Mouse (Mus musculus) kidney, adult 2 months (tissue): ENCODE measurements around the gene Sorcs1. TPM values are rescaled to one million over a fixed set of nuclear protein-coding genes. Genes with fewer than 3 reads are reported as not detected.

Experiments
- DNase-seq: peaks from one replicate; pipeline ENCODE4 v3.0.0; 2021
- H3K27ac ChIP-seq: fragments of 200-500 bp; 2 replicates; pipeline ENCODE4 v1.5.1; 2012; ENCODE audit warnings: low read depth, low read length, control low read depth, inconsistent platforms; ENCODE audit not compliant: insufficient read depth
- H3K27me3 ChIP-seq: fragments of 200-500 bp; replicated peaks from 2 replicates; pipeline ENCODE4 v1.6.1; 2012; ENCODE audit warnings: mild to moderate bottlenecking, moderate library complexity, low read length, inconsistent platforms; ENCODE audit not compliant: control insufficient read depth, insufficient read depth
- H3K36me3 ChIP-seq: fragments of 200-500 bp; 2 replicates; pipeline ENCODE4 v1.6.1; 2012; ENCODE audit warnings: mild to moderate bottlenecking, moderate library complexity, low read length, inconsistent platforms; ENCODE audit not compliant: control insufficient read depth, insufficient read depth
- H3K4me1 ChIP-seq: fragments of 200-500 bp; 2 replicates; pipeline ENCODE4 v1.6.1; 2011; ENCODE audit warnings: low read length; ENCODE audit not compliant: control insufficient read depth, insufficient read depth
- H3K4me3 ChIP-seq: fragments of 200-500 bp; 2 replicates; pipeline ENCODE4 v1.5.1; 2011; ENCODE audit warnings: mild to moderate bottlenecking, low read depth, low read length, control low read depth; ENCODE audit not compliant: insufficient read depth
- CTCF ChIP-seq: fragments of 200-500 bp; conservative IDR thresholded peaks from 2 replicates; pipeline ENCODE4 v1.5.1; 2011; ENCODE audit warnings: low read depth, mild to moderate bottlenecking, control low read depth, low read length, moderate library complexity, mixed read lengths; ENCODE audit not compliant: insufficient read depth, insufficient read length
- POLR2A ChIP-seq: fragments of 200-500 bp; IDR thresholded peaks from one replicate; pipeline ENCODE4 v1.6.1; 2011; ENCODE audit warnings: low read depth, low read length, control low read depth
- WGBS: fragments of 180-500 bp; shearing (Covaris S2); methylation state at CpG from one replicate; pipeline ENCODE4 v1.1.7; 2018; 5-methylcytosine and 5-hydroxymethylcytosine counted together
- polyA plus RNA-seq: library from polyadenylated mRNA; depleted of rRNA; stranded (reverse); fragments of >200 nt; gene quantifications from 2 replicates; pipeline ENCODE4 v1.2.3, GENCODE M21; 2012

Sorcs1 gene
- polyA plus RNA-seq, 1 experiment = 0.30 TPM

GRCm38 (mm10) chr19:50569669-50570195 lies 108.7 kb downstream of the Sorcs1 start:
- H3K27me3 ChIP-seq = no peaks in the 10 kb centered on the region
- DNase-seq = no peak
- no peak overlapping the region for H3K27ac ChIP-seq
- H3K4me1 ChIP-seq = no peaks in the 10 kb centered on the region
- H3K36me3 ChIP-seq = no peaks in the 10 kb centered on the region
- no peak overlapping the region for H3K4me3 ChIP-seq
- 54% methylated on average over 1 of the region's 1 CpGs for WGBS
- TF ChIP-seq CTCF = no peak
- TF ChIP-seq POLR2A = no peak

- no peaks in the 10 kb centered on the region for H3K27me3 ChIP-seq
- TF ChIP-seq CTCF (no peak), POLR2A (no peak)
- H3K4me1 ChIP-seq = no peaks in the 10 kb centered on the region
- 89% methylated on average over 2 of the region's 2 CpGs for WGBS
- no peak for DNase-seq
- no peak overlapping the region for H3K27ac ChIP-seq
- H3K36me3 ChIP-seq = no peaks in the 10 kb centered on the region
- no peak overlapping the region for H3K4me3 ChIP-seq
These were observed 112.1 kb downstream of the Sorcs1 start for GRCm38 (mm10) chr19:50566306-50566705.

GRCm38 (mm10) chr19:50558771-50559170 lies 119.7 kb downstream of the Sorcs1 start:
- 70% methylated on average over 6 of the region's 6 CpGs for WGBS
- no peak for DNase-seq

GRCm38 (mm10) chr19:50534031-50534430 lies 144.4 kb downstream of the Sorcs1 start:
- H3K36me3 ChIP-seq = no peaks in the 10 kb centered on the region
- TF ChIP-seq CTCF (no peak), POLR2A (no peak)

More at GRCm38 (mm10) chr19:50558771-50559170, 119.7 kb downstream of the Sorcs1 start:
- Histone ChIP-seq H3K27me3 (no peaks in the 10 kb centered on the region), H3K4me3 (no peak overlapping the region), H3K27ac (no peak overlapping the region), H3K36me3 (no peaks in the 10 kb centered on the region), H3K4me1 (no peaks in the 10 kb centered on the region)
- TF ChIP-seq POLR2A (no peak), CTCF (no peak)

GRCm38 (mm10) chr19:50527835-50528234 lies 150.6 kb downstream of the Sorcs1 start:
- WGBS = 85% methylated on average over 3 of the region's 3 CpGs
- Histone ChIP-seq H3K27ac (no peak overlapping the region), H3K4me3 (no peak overlapping the region), H3K27me3 (no peaks in the 10 kb centered on the region), H3K36me3 (no peaks in the 10 kb centered on the region), H3K4me1 (no peaks in the 10 kb centered on the region)
- no peak for TF ChIP-seq CTCF
- TF ChIP-seq POLR2A = no peak
- DNase-seq = no peak

More at GRCm38 (mm10) chr19:50534031-50534430, 144.4 kb downstream of the Sorcs1 start:
- H3K27ac ChIP-seq = no peak overlapping the region
- DNase-seq = no peak
- no peak overlapping the region for H3K4me3 ChIP-seq
- H3K4me1 ChIP-seq = no peaks in the 10 kb centered on the region
- no peaks in the 10 kb centered on the region for H3K27me3 ChIP-seq
- WGBS = 22% methylated on average over 5 of the region's 5 CpGs

- TF ChIP-seq POLR2A = no peak
- no peak for TF ChIP-seq CTCF
- Histone ChIP-seq H3K27ac (no peak overlapping the region), H3K4me1 (no peaks in the 10 kb centered on the region), H3K27me3 (no peaks in the 10 kb centered on the region), H3K36me3 (no peaks in the 10 kb centered on the region), H3K4me3 (no peak overlapping the region)
- 85% methylated on average over 8 of the region's 8 CpGs for WGBS
- no peak for DNase-seq
These were observed 152.4 kb downstream of the Sorcs1 start for GRCm38 (mm10) chr19:50526094-50526493.

GRCm38 (mm10) chr19:50521943-50522342 lies 156.5 kb downstream of the Sorcs1 start:
- no peaks in the 10 kb centered on the region for H3K27me3 ChIP-seq
- no peaks in the 10 kb centered on the region for H3K4me1 ChIP-seq
- no peak overlapping the region for H3K27ac ChIP-seq
- TF ChIP-seq CTCF (no peak), POLR2A (no peak)
- no peaks in the 10 kb centered on the region for H3K36me3 ChIP-seq
- H3K4me3 ChIP-seq = no peak overlapping the region
- DNase-seq = no peak
- WGBS = 54% methylated on average over 4 of the region's 4 CpGs
